Mouse (Mus musculus) liver, adult 2 months (tissue): ENCODE measurements around the gene Nfya. TPM values are rescaled to one million over a fixed set of nuclear protein-coding genes. Genes with fewer than 3 reads are reported as not detected.

Experiments used
- DNase-seq: peaks from one replicate; pipeline ENCODE4 v3.0.0-alpha.2; 2011; ENCODE audit warnings: low read depth, low spot score; ENCODE audit errors: extremely low read depth
- H3K27ac ChIP-seq: fragments of 200-500 bp; replicated peaks from 2 replicates; pipeline ENCODE4 v1.5.1; 2012; ENCODE audit warnings: low read depth, mild to moderate bottlenecking, control low read depth, inconsistent platforms, low read length; ENCODE audit not compliant: insufficient read depth
- H3K27me3 ChIP-seq: fragments of 200-500 bp; 2 replicates; pipeline ENCODE4 v1.6.1; 2012; ENCODE audit warnings: mild to moderate bottlenecking, moderate library complexity, low read length, inconsistent platforms; ENCODE audit not compliant: control insufficient read depth, insufficient read depth
- H3K36me3 ChIP-seq: fragments of 200-500 bp; 2 replicates; pipeline ENCODE4 v1.6.1; 2012; ENCODE audit warnings: low read length, inconsistent platforms; ENCODE audit not compliant: control insufficient read depth, insufficient read depth
- H3K4me1 ChIP-seq: fragments of 200-500 bp; 2 replicates; pipeline ENCODE4 v1.6.1; 2011; ENCODE audit warnings: low read length; ENCODE audit not compliant: control insufficient read depth, insufficient read depth
- H3K4me3 ChIP-seq: fragments of 200-500 bp; 2 replicates; pipeline ENCODE4 v1.5.1; 2011; ENCODE audit warnings: low read depth, mild to moderate bottlenecking, control low read depth, low read length, moderate library complexity; ENCODE audit not compliant: insufficient read depth
- H3K79me2 ChIP-seq: fragments of 200-500 bp; 2 replicates; pipeline ENCODE4 v1.6.1; 2012; ENCODE audit warnings: inconsistent platforms, mild to moderate bottlenecking, low read length, moderate library complexity; ENCODE audit not compliant: control insufficient read depth, insufficient read depth
- H3K9ac ChIP-seq: fragments of 200-500 bp; 2 replicates; pipeline ENCODE4 v1.6.1; 2012; ENCODE audit warnings: low read depth, mild to moderate bottlenecking, control low read depth, inconsistent platforms, low read length
- CTCF ChIP-seq: fragments of 200-500 bp; IDR thresholded peaks from 2 replicates; pipeline ENCODE4 v1.5.1; 2011; ENCODE audit warnings: low read depth, low read length, control low read depth
- POLR2A ChIP-seq: fragments of 200-500 bp; IDR thresholded peaks from 2 replicates; pipeline ENCODE4 v1.6.1; 2011; ENCODE audit warnings: low read length, control low read depth; ENCODE audit not compliant: insufficient read depth; ENCODE audit errors: extremely low read depth
- WGBS: fragments of 180-500 bp; shearing (Covaris S2); methylation state at CpG from one replicate; pipeline ENCODE4 v1.1.7; 2018; 5-methylcytosine and 5-hydroxymethylcytosine counted together
- polyA plus RNA-seq: library from polyadenylated mRNA; depleted of rRNA; stranded (reverse); fragments of >200 nt; gene quantifications from 2 replicates; pipeline ENCODE4 v1.2.3, GENCODE M21; 2012
- total RNA-seq: library from RNA; depleted of rRNA; stranded (reverse); fragments of >200 nt; gene quantifications from 2 replicates; pipeline ENCODE4 v1.2.3, GENCODE M21; 2014

The Nfya gene
- total and polyA plus RNA-seq, 2 experiments = 10.6 to 16.3 TPM

DNA sequence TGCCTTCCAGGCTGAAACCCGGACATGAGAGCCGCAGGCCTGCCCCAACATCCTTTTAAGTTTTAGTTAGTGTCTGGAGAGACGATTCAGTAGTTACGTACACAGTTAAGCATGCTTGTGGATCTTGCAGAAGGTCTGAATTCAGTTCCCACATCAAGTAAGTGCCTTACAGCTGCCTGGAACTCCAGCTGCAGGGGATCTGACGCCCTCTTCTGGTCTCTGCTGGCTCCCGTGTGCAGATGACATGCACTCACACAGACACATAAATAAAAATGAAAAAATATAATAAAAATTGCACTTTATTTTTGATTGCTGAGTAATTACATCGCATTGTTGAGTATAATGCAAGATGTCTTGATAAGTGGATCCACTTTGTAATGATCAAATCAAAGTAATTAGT, 43.8 kb upstream of the Nfya start:
- Histone ChIP-seq H3K79me2 (no peaks in the 10 kb centered on the region), H3K4me3 (no peak overlapping the region), H3K27me3 (no peaks in the 10 kb centered on the region), H3K9ac (no peak overlapping the region), H3K36me3 (no peaks in the 10 kb centered on the region), H3K4me1 (no peaks in the 10 kb centered on the region), H3K27ac (no peak overlapping the region)
- 85% methylated on average over 7 of the region's 7 CpGs for WGBS
- TF ChIP-seq CTCF (peak; percentile 28; the same call in 1 of the 2 replicates), POLR2A (no peak)
- no peak for DNase-seq

GRCm38 (mm10) chr17:48451753-48452444, 42.2 kb upstream of the Nfya start:
- H3K9ac ChIP-seq = no peak overlapping the region
- H3K79me2 ChIP-seq = no peaks in the 10 kb centered on the region
- no peak for DNase-seq
- H3K27me3 ChIP-seq = no peaks in the 10 kb centered on the region
- no peaks in the 10 kb centered on the region for H3K36me3 ChIP-seq
- no peaks in the 10 kb centered on the region for H3K4me1 ChIP-seq
- H3K4me3 ChIP-seq = no peak overlapping the region
- WGBS = 69% methylated on average over 9 of the region's 9 CpGs
- no peak for TF ChIP-seq POLR2A
- TF ChIP-seq CTCF = no peak
- H3K27ac ChIP-seq = no peak overlapping the region

DNA sequence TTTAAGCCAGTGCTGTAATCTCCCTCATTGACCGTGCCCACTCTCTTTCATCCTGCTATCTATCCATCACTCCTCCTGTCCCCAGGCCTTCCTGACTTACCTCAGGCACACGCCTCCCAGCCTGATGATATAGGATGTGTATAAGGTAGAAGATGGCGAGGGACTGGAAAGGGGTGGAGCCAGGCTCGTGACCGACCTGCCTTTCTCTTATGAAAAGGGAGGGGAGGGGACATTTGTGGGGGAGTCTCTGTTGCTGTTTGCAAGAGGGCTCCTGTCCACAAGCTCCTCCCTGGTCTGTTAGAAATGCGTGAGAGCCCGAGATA, 41.6 kb upstream of the Nfya start, which contains the start of gene Tspo2:
Gene Tspo2, minus strand, starts transcription at position 170 of the 323 bp plus-strand sequence.
- H3K9ac ChIP-seq = no peak within 1 kb of the TSS
- H3K36me3 ChIP-seq = no peaks in the 10 kb centered on the region
- H3K27me3 ChIP-seq = no peaks in the 10 kb centered on the region
- TF ChIP-seq CTCF (no peak), POLR2A (no peak)
- 73% methylated on average over 7 of the region's 7 CpGs for WGBS
- DNase-seq = no peak
- no peaks in the 10 kb centered on the region for H3K79me2 ChIP-seq
- H3K4me3 ChIP-seq = no peak within 1 kb of the TSS
- no peak within 1 kb of the TSS for H3K27ac ChIP-seq
- H3K4me1 ChIP-seq = no peaks in the 10 kb centered on the region

DNA sequence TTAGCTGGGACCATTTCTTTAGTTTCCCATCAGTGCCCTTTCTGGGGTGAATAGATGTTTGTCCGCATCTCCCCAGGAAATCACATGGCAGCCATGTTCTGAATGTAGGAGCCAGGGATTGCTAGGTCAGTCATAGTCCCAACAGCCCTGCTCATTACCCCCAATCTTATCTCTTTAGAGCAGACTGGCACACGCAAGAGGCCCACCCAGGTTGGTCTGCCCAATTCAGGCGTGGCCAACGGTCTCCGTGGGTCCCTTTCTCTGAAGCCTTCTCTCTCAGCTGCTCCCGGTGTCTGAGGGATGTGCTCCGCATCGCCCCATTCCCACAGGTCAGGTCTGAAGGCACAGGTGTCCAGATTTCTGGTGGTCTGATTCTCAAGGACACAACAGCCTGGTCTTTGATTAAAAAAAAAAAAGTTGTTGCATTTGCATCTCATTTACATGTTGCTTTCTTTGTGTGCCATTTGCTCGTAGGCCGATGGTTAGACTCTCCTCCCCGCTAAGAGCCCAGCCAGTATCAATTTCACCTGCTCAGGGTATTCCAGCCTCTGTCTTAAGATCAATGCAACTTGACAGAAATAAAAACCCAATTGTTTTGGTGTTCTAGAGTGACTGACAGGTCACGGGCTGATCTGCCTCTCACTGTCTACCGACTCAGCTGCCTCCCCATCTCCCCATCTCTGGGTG, 41.1 kb upstream of the Nfya start:
- no peak overlapping the region for H3K27ac ChIP-seq
- no peak for DNase-seq

DNA sequence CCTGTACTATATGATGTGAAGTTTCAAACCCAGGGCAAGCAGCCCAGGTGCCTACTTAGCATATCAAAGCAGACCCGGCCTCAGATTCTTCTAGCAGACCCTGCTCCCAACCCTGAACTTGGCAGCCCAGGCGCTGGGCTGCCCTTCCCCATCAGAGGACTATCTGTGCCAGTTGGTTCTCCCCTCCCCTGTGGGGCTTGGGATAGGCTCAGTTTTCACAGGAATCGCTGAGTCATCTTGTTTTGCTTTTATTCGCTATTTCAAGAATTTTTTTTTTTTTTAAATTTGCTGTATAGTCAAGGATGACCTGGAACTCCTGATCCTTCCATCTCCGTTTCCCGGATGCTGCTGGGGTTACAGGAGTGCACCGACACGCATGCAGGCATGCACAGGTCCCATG, 38.0 kb upstream of the Nfya start:
- Histone ChIP-seq H3K27ac (no peak overlapping the region), H3K4me3 (no peak overlapping the region), H3K4me1 (peaks cover 2% of the 10 kb centered on the region; the same call in 1 of the 2 replicates), H3K27me3 (no peaks in the 10 kb centered on the region), H3K79me2 (no peaks in the 10 kb centered on the region), H3K9ac (no peak overlapping the region), H3K36me3 (no peaks in the 10 kb centered on the region)
- WGBS = 68% methylated on average over 8 of the region's 8 CpGs
- no peak for TF ChIP-seq POLR2A
- no peak for TF ChIP-seq CTCF
- DNase-seq = no peak

More for the DNA sequence above, 41.1 kb upstream of the Nfya start:
- TF ChIP-seq CTCF = no peak
- TF ChIP-seq POLR2A = no peak
- H3K79me2 ChIP-seq = no peaks in the 10 kb centered on the region
- no peaks in the 10 kb centered on the region for H3K27me3 ChIP-seq
- H3K4me1 ChIP-seq = no peaks in the 10 kb centered on the region
- no peaks in the 10 kb centered on the region for H3K36me3 ChIP-seq
- 86% methylated on average over 13 of the region's 13 CpGs for WGBS
- no peak overlapping the region for H3K4me3 ChIP-seq
- no peak overlapping the region for H3K9ac ChIP-seq
